Mouse (Mus musculus): ENCODE results near the gene Pik3r4. TPM values are rescaled to one million over a fixed set of nuclear protein-coding genes. Genes with fewer than 3 reads are reported as not detected.

The Pik3r4 gene
- polyA plus RNA-seq (2012; rRNA removed), result 21.0 and 21.3 TPM in 2 replicates

GRCm38 (mm10) chr9:105642460-105643371 is at the start of gene Pik3r4:
TSS of gene Pik3r4 (plus strand) at chr9:105642978.

Other genes with a start within 250 kb of the Pik3r4 start
- gene Aste1, start 247.6 kb upstream of the Pik3r4 start, polyA plus RNA-seq (2012; rRNA removed), result 9.4 and 11.2 TPM in 2 replicates
- gene Nek11, start 247.5 kb upstream of the Pik3r4 start, polyA plus RNA-seq (2012; rRNA removed), result 1.2 TPM in 2 replicates
- 95.5 and 108 TPM in 2 replicates for gene Atp2c1, start 115.7 kb upstream of the Pik3r4 start, polyA plus RNA-seq (2012; rRNA removed)
- gene Col6a6, start 185.2 kb downstream of the Pik3r4 start, polyA plus RNA-seq (2012; rRNA removed), result 0.32 and 1.8 TPM in 2 replicates